Mouse (Mus musculus): Measurements from ENCODE around the gene Cdyl2.

- TF ChIP-seq CTCF (IDR thresholded peaks at IDR 0.05; ENCODE audit: borderline replicate concordance, extremely low read depth, insufficient read depth, insufficient read length) (no peak), POLR2A (IDR thresholded peaks at IDR 0.05; ENCODE audit: borderline replicate concordance, extremely low read depth, insufficient read depth, insufficient read length, poor library complexity, severe bottlenecking) (no peak)
Measured at GRCm38 (mm10) chr8:116649975-116650725, 82.6 kb downstream of the Cdyl2 start.

All from brain, embryonic 14.5 days (tissue).